Mouse (Mus musculus) cerebellum, adult 9-11 months (tissue): ENCODE measurements around the gene Lat.
"Not testable (repeated sequence)": the region's sequence is repeated elsewhere in the genome, so short reads cannot be mapped to it uniquely, and the experiment has no call there.

ENCODE experiments used
- DNase-seq: peaks from one replicate; pipeline ENCODE4 v3.0.0; 2022

Gene Lat

GRCm38 (mm10) chr7:126329907-126330645 is 39.3 kb downstream of the Lat start:
- no peak for DNase-seq

DNA sequence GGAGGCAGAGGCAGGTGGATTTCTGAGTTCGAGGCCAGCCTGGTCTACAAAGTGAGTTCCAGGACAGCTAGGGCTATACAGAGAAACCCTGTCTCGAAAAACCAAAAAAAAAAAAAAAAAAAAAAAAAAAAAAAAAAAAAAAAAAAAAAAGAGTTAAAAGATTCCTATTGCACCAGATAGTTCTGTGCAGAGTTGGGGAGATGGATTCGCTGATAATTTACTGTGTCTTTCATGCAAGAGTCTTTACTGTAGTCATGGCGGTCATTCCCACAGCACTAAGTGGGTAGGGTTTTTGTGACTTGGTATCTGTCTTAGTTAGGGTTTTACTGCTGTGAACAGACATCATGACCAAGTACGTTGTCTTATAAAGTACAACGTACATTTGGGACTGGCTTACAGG is 40.5 kb downstream of the Lat start:
- DNase-seq = not testable (repeated sequence)

DNA sequence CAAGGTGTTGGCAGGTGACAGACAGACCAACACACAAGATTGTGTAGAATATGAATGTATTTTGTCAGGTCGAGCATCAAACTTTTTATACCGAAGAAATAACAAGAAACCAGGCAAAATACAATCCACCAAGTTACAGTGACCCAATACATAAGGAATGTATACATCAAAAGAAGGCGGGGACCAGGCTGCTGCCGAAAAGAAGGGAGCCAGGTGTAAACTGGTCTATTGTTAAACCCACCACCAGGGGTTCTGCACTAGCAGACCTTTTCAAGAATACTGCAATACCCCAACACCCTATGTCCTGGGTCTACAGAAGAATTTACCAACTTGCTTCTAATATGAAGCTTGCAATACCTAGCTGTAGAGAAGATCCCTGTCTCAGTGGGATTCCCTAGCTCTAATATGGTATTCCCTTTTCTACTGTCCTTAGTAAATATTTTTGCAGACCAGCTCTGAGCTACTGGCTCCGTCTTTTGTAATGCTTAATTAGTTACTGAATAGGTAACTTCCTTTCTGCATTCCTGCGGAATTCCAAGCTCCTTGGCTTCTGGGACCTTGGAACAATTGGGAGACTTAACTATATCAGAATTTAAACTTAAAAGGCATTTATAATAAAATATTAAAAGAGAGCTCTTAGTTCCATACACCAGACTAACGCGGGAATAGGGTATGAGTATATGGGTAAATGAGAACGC is 43.6 kb downstream of the Lat start:
- DNase-seq = not testable (repeated sequence)

- no peak for DNase-seq
These were observed 44.6 kb downstream of the Lat start for GRCm38 (mm10) chr7:126324791-126325190.

DNA sequence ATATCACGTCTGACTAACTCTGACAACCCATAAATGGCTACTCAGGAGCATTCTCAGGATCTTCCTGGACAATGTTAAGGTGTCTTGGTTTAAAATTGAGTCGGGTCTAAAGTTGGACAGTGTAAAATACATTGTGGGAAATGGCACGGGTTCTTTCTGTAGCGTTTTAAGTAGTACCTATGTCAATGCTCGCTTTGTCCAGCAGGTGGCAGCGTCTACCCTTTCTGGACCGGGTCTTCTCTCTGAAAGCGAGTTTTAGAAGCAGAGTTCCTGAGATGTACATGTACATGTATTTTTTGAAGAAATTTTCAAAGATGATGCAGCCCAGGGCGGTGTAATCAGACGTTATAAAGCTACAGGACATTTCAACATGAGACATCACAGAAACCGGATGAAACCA is 45.6 kb downstream of the Lat start:
- DNase-seq = peak; percentile 63

- no peak for DNase-seq
These were observed 55.1 kb downstream of the Lat start for GRCm38 (mm10) chr7:126314273-126314672.
